Mouse (Mus musculus): ENCODE results near the gene Lonrf3. TPM values are rescaled to one million over a fixed set of nuclear protein-coding genes. Genes with fewer than 3 reads are reported as not detected.

The Lonrf3 gene
- polyA plus RNA-seq, 1 experiment from 2014 or later = 0.41 TPM

DNA sequence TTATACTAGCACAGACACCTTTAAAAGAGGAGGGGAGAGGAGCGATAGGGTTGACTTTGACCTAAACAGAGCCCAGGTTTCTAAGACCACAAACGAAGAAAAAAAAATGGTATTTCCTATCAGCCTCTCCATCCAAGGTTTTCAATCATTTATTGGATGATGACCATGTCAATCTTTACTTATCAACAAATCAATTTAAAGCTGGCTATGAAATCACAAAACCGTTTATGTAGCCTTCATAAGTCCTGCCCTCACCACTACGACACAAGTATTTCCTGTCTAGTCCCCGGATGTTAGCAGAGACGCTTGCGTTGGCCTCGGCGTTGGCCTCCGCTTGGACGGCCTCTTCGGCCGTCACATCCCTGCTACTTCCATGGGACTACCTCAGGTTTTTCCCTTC is 72.8 kb downstream of the Lonrf3 start, which contains the start of gene Gm6268:
TSS of gene Gm6268 (plus strand) at position 301 of the 400 bp plus-strand sequence.
- no peak within 1 kb of the TSS for H3K27ac ChIP-seq (replicated peaks)
- WGBS = 95% methylated on average over 13 of the region's 13 CpGs
- no peak for ATAC-seq (ENCODE audit: low FRiP score, low read depth)
- H3K9ac ChIP-seq = no peak within 1 kb of the TSS
- H3K4me3 ChIP-seq = no peak within 1 kb of the TSS
- no peaks in the 10 kb centered on the region for H3K9me3 ChIP-seq
- no peaks in the 10 kb centered on the region for H3K27me3 ChIP-seq
- H3K4me1 ChIP-seq (replicated peaks) = no peaks in the 10 kb centered on the region
- no peaks in the 10 kb centered on the region for H3K36me3 ChIP-seq
- H3K4me2 ChIP-seq = no peak within 1 kb of the TSS

DNA sequence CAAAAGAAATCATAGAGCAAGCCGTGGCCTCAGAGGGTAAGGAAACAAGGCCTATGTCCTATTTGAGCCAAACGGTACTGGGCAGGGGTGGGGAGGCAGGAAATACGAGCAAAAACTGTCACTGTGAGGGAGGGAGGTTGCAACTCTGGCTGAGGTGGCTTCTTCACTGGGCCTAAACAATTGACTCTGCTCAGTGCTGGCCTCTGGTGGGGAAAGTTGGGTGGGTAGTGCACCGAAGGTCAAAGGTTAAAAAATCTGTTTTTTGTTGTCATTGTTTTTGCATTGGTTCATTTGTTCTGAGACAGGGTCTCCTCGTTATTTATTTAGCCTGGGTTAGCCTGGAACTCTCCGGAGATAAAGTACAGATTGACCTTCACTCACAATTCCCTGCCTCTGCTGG is 74.2 kb downstream of the Lonrf3 start:
- ATAC-seq (ENCODE audit: low FRiP score, low read depth) = no peak

More for the DNA sequence above, 74.2 kb downstream of the Lonrf3 start:
- H3K36me3 ChIP-seq = no peaks in the 10 kb centered on the region
- no peaks in the 10 kb centered on the region for H3K27me3 ChIP-seq
- no peaks in the 10 kb centered on the region for H3K4me1 ChIP-seq (replicated peaks)
- no peak overlapping the region for H3K4me2 ChIP-seq
- no peaks in the 10 kb centered on the region for H3K9me3 ChIP-seq
- no peak overlapping the region for H3K9ac ChIP-seq
- no peak overlapping the region for H3K4me3 ChIP-seq
- 66% methylated on average over 6 of the region's 6 CpGs for WGBS
- no peak overlapping the region for H3K27ac ChIP-seq (replicated peaks)

Small RNAs within 50 kb of the gene (microRNA-seq; reads per million reads assigned to microRNA genes)
- gene Gm44485 = not detected

Other genes with a start within 250 kb of the Lonrf3 start
- 6.1 and 7.8 TPM in 2 replicates for gene Il13ra1, start 216.2 kb upstream of the Lonrf3 start, polyA plus RNA-seq (2015; fragmentation: Nextera tagmentation; extraction: Ambion mirVana)
- 326 and 344 TPM in 2 replicates for gene Zcchc12, start 132.4 kb upstream of the Lonrf3 start, polyA plus RNA-seq (2015; fragmentation: Nextera tagmentation; extraction: Ambion mirVana)
- not detected in 2 replicates for gene Gm6268, start 72.9 kb downstream of the Lonrf3 start, polyA plus RNA-seq (2015; fragmentation: Nextera tagmentation; extraction: Ambion mirVana)
- 0.05 TPM in 1 of 2 replicates, not detected in the other for gene Gm14569, start 163.5 kb downstream of the Lonrf3 start, polyA plus RNA-seq (2015; fragmentation: Nextera tagmentation; extraction: Ambion mirVana)